Mouse (Mus musculus) ES-E14 (cell line): Measurements from ENCODE around the gene Nup107. TPM values are rescaled to one million over a fixed set of nuclear protein-coding genes. Genes with fewer than 3 reads are reported as not detected.

Experiments used
- DNase-seq: peaks from one replicate; pipeline ENCODE4 v3.0.0-alpha.2; 2013; ENCODE audit warnings: low read depth, low spot score
- H3K27ac ChIP-seq: 2 replicates; pipeline ENCODE4 v1.5.1; 2012; ENCODE audit warnings: low read depth, mild to moderate bottlenecking, low read length, moderate library complexity, mixed read lengths; ENCODE audit not compliant: poor library complexity, insufficient read depth, severe bottlenecking
- H3K36me3 ChIP-seq: 2 replicates; pipeline ENCODE4 v1.6.1; 2012; ENCODE audit warnings: mild to moderate bottlenecking, low read length, moderate library complexity, mixed read lengths; ENCODE audit not compliant: control insufficient read depth, poor library complexity, insufficient read depth, severe bottlenecking
- H3K4me1 ChIP-seq, 2 experiments: fragments of 150-350 bp in 1 of 2; sonication (generic) in 1 of 2; 2 replicates each; pipeline ENCODE4 v1.6.1; 2012; ENCODE audit warnings: low read length in 2 of 2, mild to moderate bottlenecking in 1 of 2, mixed read lengths in 1 of 2; ENCODE audit not compliant: control insufficient read depth in 2 of 2, insufficient read depth in 2 of 2, poor library complexity in 1 of 2
- H3K4me3 ChIP-seq, 2 experiments: fragments of 150-350 bp in 1 of 2; sonication (generic) in 1 of 2; 2 replicates each; pipeline ENCODE4 v1.5.1; 2012; ENCODE audit warnings: low read length in 2 of 2, low read depth in 1 of 2, mild to moderate bottlenecking in 1 of 2, mixed read lengths in 1 of 2; ENCODE audit not compliant: insufficient read depth in 1 of 2, poor library complexity in 1 of 2, severe bottlenecking in 1 of 2
- H3K9ac ChIP-seq: 2 replicates; pipeline ENCODE4 v1.6.1; 2012; ENCODE audit warnings: low read depth, mild to moderate bottlenecking, low read length, mixed read lengths; ENCODE audit not compliant: poor library complexity, insufficient read depth, severe bottlenecking
- H3K9me3 ChIP-seq: fragments of 150-350 bp; sonication (generic); 2 replicates; pipeline ENCODE4 v1.6.1; 2012; ENCODE audit warnings: low read depth, mild to moderate bottlenecking, low read length; ENCODE audit not compliant: control insufficient read depth, insufficient read depth
- CHD2 ChIP-seq: IDR thresholded peaks from 2 replicates; pipeline ENCODE4 v1.6.1; 2014; ENCODE audit warnings: mild to moderate bottlenecking, low read depth, low read length, inconsistent platforms
- HCFC1 ChIP-seq: IDR thresholded peaks from 2 replicates; pipeline ENCODE4 v1.6.1; 2012; ENCODE audit warnings: low read length, inconsistent platforms, borderline replicate concordance; ENCODE audit not compliant: insufficient read depth
- MAFK ChIP-seq: IDR thresholded peaks from 2 replicates; pipeline ENCODE4 v1.6.1; 2014; ENCODE audit warnings: mild to moderate bottlenecking, low read depth, low read length, inconsistent platforms; ENCODE audit not compliant: insufficient read depth
- ZC3H11A ChIP-seq: IDR thresholded peaks from 2 replicates; pipeline ENCODE4 v1.6.1; 2012; ENCODE audit warnings: low read depth, mild to moderate bottlenecking, inconsistent platforms, low read length, borderline replicate concordance
- ZNF384 ChIP-seq: IDR thresholded peaks from 2 replicates; pipeline ENCODE4 v1.6.1; 2012; ENCODE audit warnings: low read depth, low read length, inconsistent platforms
- in situ Hi-C, 2 experiments: fragments of 600-800 bp; cut with MboI; formaldehyde crosslinking; loops; one replicate each; pipeline ENCODE4 v1.15.1; 2025; ENCODE audit warnings: low sequenced_read_pairs in 2 of 2, inconsistent platforms in 1 of 2; ENCODE audit not compliant: unreplicated experiment in 2 of 2
- total RNA-seq: library from RNA; depleted of rRNA; stranded (reverse); fragments of 300-350 nt; gene quantifications from 2 replicates; pipeline ENCODE4 v1.2.3, GENCODE M21; 2012

Gene Nup107
- total RNA-seq, 1 experiment, result 80.8 TPM

DNA sequence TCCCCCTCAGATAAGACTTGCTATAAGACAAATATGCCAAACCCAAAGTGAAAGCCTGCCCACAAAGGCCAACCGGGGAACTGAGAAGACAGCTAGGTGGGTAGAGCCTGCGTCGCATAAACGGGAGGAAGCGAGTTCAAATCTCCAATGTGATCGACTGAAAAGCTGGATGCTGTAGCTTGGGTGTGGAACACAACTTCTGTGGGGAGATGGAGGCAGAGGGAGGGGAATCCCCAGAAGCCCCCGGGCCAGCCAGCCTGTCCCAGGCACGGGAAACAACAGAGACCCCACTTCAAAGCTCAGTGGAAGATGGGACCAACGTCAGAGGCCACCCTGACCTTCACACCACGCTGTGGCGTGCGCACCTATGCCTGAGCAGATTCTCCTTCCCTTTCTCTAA is 29.5 kb downstream of the Nup107 start:
- H3K4me3 ChIP-seq, result no peak overlapping the region
- no peaks in the 10 kb centered on the region for H3K9me3 ChIP-seq
- no peak for TF ChIP-seq ZNF384
- no peak for TF ChIP-seq MAFK
- TF ChIP-seq CHD2, result no peak
- TF ChIP-seq HCFC1, result no peak
- TF ChIP-seq ZC3H11A, result no peak
- no peak for DNase-seq
- in situ Hi-C loops, result no loop called here
- H3K4me1 ChIP-seq, result no peaks in the 10 kb centered on the region
- peaks cover 62% of the 10 kb centered on the region for H3K36me3 ChIP-seq
- no peak overlapping the region for H3K9ac ChIP-seq
- H3K27ac ChIP-seq, result peak overlapping the region; percentile 29; the same call in 1 of the 2 replicates

DNA sequence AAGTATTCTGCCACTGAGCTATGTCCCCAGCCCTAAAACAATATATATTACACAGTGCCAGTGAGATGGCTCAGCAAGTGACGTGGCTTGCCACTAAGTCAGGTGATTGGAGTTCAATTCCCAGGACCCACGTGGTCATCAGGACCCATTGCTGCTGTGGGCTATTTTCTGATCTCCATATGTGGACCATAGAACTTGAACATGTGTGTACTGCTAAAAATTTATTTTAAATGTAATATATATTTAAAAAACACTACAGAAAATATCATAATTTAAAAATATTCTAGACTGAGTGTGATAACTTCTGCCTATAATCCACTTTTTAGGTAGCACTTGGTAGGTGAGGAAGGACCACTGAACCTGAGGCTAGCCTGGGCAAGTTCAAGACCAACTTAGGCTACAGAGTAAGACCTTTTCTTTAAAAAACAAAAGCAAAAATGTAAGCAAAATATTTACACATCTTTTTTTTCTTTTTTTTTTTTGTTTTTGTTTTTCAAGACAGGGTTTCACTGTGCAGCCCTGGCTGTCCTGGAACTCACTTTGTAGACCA is 30.1 kb downstream of the Nup107 start:
- Histone ChIP-seq H3K9ac (no peak overlapping the region), H3K4me1 (no peaks in the 10 kb centered on the region), H3K4me3 (no peak overlapping the region), H3K36me3 (peaks cover 64% of the 10 kb centered on the region), H3K27ac (no peak overlapping the region), H3K9me3 (no peaks in the 10 kb centered on the region)
- TF ChIP-seq MAFK (no peak), HCFC1 (no peak), ZC3H11A (no peak), CHD2 (no peak), ZNF384 (no peak)
- no peak for DNase-seq
- in situ Hi-C loops, result no loop called here

DNA sequence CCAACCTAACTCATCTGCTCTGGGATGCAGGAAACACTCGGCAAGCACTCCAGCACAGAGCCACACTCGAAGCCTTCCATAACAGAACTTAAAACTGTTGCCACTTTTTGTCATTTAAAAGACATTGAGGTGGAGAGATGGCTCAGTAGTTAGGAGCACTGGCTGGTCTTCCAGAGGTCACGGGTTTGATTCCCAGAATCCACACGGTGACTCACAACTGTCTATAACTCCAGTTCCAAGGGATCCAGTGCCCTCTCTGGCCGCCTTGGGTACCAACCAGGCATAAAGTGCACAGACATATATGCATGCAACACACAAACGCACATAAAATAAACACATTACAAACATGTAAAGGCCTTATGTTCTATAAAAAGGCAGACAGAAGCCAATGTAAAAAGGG is 31.0 kb downstream of the Nup107 start:
- Histone ChIP-seq H3K4me3 (no peak overlapping the region), H3K9me3 (no peaks in the 10 kb centered on the region), H3K4me1 (no peaks in the 10 kb centered on the region), H3K27ac (no peak overlapping the region), H3K36me3 (peaks cover 65% of the 10 kb centered on the region), H3K9ac (no peak overlapping the region)
- no peak for DNase-seq
- in situ Hi-C loops, result no loop called here
- TF ChIP-seq MAFK (no peak), HCFC1 (no peak)

DNA sequence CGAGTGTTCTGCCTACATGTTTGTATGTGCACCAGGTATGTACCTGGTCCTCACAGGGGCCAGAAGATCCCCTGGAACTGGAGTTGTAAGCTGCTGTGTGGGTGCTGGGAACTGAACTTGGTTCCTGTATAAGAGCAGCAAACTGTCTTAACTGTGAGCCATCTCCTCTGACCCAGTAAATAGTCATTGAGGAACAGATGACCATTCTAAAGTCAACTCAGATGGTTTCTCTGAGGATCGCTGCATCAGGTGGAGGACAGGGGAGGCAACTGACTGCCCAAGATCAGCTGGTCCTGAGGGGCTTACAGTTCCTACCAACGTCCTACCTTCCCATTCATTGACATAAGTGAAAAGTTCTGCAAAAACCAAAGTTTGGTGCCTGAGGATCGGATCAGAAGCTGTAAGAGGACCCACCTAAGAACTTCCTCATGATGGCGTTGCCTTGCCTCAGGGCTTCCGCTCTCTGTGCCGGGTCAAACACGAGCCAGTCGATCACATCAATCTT is 31.6 kb downstream of the Nup107 start:
- Histone ChIP-seq H3K4me3 (no peak overlapping the region), H3K9ac (no peak overlapping the region), H3K27ac (no peak overlapping the region), H3K4me1 (no peaks in the 10 kb centered on the region), H3K36me3 (peaks cover 63% of the 10 kb centered on the region), H3K9me3 (no peaks in the 10 kb centered on the region)
- DNase-seq, result no peak
- TF ChIP-seq ZC3H11A, result no peak
- no peak for TF ChIP-seq CHD2
- no peak for TF ChIP-seq HCFC1
- TF ChIP-seq MAFK, result no peak
- in situ Hi-C loops, result no loop called here

DNA sequence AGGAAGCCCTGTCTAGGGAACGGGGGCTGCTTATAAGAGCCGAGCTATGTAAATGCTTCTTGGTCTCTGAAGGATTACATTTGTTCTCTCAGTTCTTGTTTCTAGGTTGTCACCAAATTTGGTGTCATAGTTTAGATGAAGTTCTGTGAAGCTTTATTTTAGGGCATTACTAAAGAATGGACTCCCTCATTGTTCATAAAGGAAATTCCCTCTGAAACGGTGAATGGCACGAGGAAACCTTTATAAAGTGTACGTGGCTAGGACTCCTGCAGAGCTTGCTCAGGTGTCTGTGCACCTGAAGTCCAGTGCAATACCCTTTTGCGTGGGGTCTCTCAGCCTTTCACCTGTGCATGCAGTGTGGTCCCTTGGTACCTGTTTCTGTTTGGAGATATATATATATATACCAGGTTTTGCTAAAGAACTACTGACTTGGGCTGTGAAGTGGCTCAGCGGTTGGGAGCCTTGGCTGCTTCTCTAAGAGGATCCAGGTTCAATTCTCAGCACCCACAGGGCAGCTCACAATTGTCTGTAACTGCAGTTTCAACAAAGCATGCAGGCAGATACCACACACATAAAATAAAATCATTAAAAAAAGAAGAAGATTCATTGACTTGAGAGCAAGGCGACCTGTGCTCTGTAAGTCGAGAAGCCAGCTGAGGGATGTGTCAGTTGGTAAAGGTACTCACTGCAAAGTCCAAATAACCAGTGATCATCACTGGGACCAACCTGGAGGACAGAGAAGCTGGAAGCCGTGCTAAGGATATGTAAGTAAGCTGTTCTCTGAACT is 32.5 kb downstream of the Nup107 start:
- no peak overlapping the region for H3K9ac ChIP-seq
- peaks cover 59% of the 10 kb centered on the region for H3K36me3 ChIP-seq
- H3K27ac ChIP-seq, result no peak overlapping the region
- no peaks in the 10 kb centered on the region for H3K4me1 ChIP-seq
- TF ChIP-seq CHD2 (no peak), HCFC1 (no peak)
- in situ Hi-C loops, result no loop called here
- no peaks in the 10 kb centered on the region for H3K9me3 ChIP-seq
- H3K4me3 ChIP-seq, result no peak overlapping the region
- DNase-seq, result no peak
